Mouse (Mus musculus) embryonic facial prominence, embryonic 15.5 days (tissue): Measurements from ENCODE around the gene Rad51b. TPM values are rescaled to one million over a fixed set of nuclear protein-coding genes. Genes with fewer than 3 reads are reported as not detected.

Source experiments
- ATAC-seq: fragments of 200-750 bp; cut with Nextera tagmentation; 2 replicates; pipeline ENCODE4 v1.8.0; 2017; ENCODE audit warnings: low read depth, moderate TSS enrichment; ENCODE audit not compliant: insufficient number of reproducible peaks, low FRiP score, low TSS enrichment
- H3K27ac ChIP-seq: fragments of 300-500 bp; sonication (generic); replicated peaks from 2 replicates; pipeline ENCODE4 v1.5.1; 2015; ENCODE audit warnings: mild to moderate bottlenecking, inconsistent platforms
- H3K27me3 ChIP-seq: fragments of 300-500 bp; sonication (generic); 2 replicates; pipeline ENCODE4 v1.6.1; 2015; ENCODE audit warnings: inconsistent platforms
- H3K36me3 ChIP-seq: fragments of 300-500 bp; sonication (generic); 2 replicates; pipeline ENCODE4 v1.6.1; 2015; ENCODE audit warnings: mild to moderate bottlenecking, inconsistent platforms
- H3K4me1 ChIP-seq: fragments of 300-500 bp; sonication (generic); 2 replicates; pipeline ENCODE4 v1.6.1; 2015; ENCODE audit warnings: inconsistent platforms
- H3K4me2 ChIP-seq: fragments of 300-500 bp; sonication (generic); replicated peaks from 2 replicates; pipeline ENCODE4 v1.6.1; 2015; ENCODE audit warnings: mild to moderate bottlenecking, inconsistent platforms
- H3K4me3 ChIP-seq: fragments of 300-500 bp; sonication (generic); replicated peaks from 2 replicates; pipeline ENCODE4 v1.5.1; 2015; ENCODE audit warnings: mild to moderate bottlenecking, inconsistent platforms
- H3K9ac ChIP-seq: fragments of 300-500 bp; sonication (generic); 2 replicates; pipeline ENCODE4 v1.6.1; 2015; ENCODE audit warnings: inconsistent platforms
- H3K9me3 ChIP-seq: fragments of 300-500 bp; sonication (generic); replicated peaks from 2 replicates; pipeline ENCODE4 v1.6.1; 2016; ENCODE audit warnings: inconsistent platforms
- WGBS: fragments of 180-500 bp; shearing (Covaris S2); methylation state at CpG from one replicate; pipeline ENCODE4 v1.1.7; 2015; 5-methylcytosine and 5-hydroxymethylcytosine counted together
- polyA plus RNA-seq: library from polyadenylated mRNA; unstranded; fragments of >200 nt; fragmentation: Nextera tagmentation; extraction: Ambion mirVana; gene quantifications from 2 replicates; pipeline ENCODE4 v1.2.1, GENCODE M21; 2015

The Rad51b gene
- polyA plus RNA-seq, 1 experiment from 2014 or later: 7.3 TPM

GRCm38 (mm10) chr12:79751781-79752180 lies 454.7 kb downstream of the Rad51b start:
- peak overlapping the region; percentile 69 for H3K27ac ChIP-seq

GRCm38 (mm10) chr12:79752189-79752588 lies 455.1 kb downstream of the Rad51b start:
- no peak for ATAC-seq
- no peak overlapping the region for H3K4me3 ChIP-seq
- no peak overlapping the region for H3K4me2 ChIP-seq
- H3K27ac ChIP-seq: peak overlapping the region; percentile 69
- H3K9ac ChIP-seq: no peak overlapping the region
- no peaks in the 10 kb centered on the region for H3K27me3 ChIP-seq
- H3K4me1 ChIP-seq: peaks cover 55% of the 10 kb centered on the region
- H3K36me3 ChIP-seq: no peaks in the 10 kb centered on the region
- 53% methylated on average over 5 of the region's 5 CpGs for WGBS
- H3K9me3 ChIP-seq: no peaks in the 10 kb centered on the region

More at GRCm38 (mm10) chr12:79751781-79752180, 454.7 kb downstream of the Rad51b start:
- 30% methylated on average over 8 of the region's 8 CpGs for WGBS
- no peaks in the 10 kb centered on the region for H3K36me3 ChIP-seq
- H3K4me3 ChIP-seq: no peak overlapping the region
- H3K4me2 ChIP-seq: no peak overlapping the region
- no peak overlapping the region for H3K9ac ChIP-seq
- no peaks in the 10 kb centered on the region for H3K27me3 ChIP-seq
- ATAC-seq: no peak
- H3K9me3 ChIP-seq: no peaks in the 10 kb centered on the region
- H3K4me1 ChIP-seq: peaks cover 55% of the 10 kb centered on the region

- H3K27ac ChIP-seq: peak overlapping the region; percentile 45
- no peak overlapping the region for H3K9ac ChIP-seq
- H3K4me3 ChIP-seq: no peak overlapping the region
- no peak overlapping the region for H3K4me2 ChIP-seq
- H3K9me3 ChIP-seq: no peaks in the 10 kb centered on the region
- peak; percentile 25; the same call in 1 of the 2 replicates for ATAC-seq
- peaks cover 58% of the 10 kb centered on the region for H3K4me1 ChIP-seq
- no peaks in the 10 kb centered on the region for H3K36me3 ChIP-seq
- H3K27me3 ChIP-seq: no peaks in the 10 kb centered on the region
- 38% methylated on average over 4 of the region's 4 CpGs for WGBS
These were observed 458.5 kb downstream of the Rad51b start for GRCm38 (mm10) chr12:79755617-79756016.

GRCm38 (mm10) chr12:79756352-79756751 lies 459.3 kb downstream of the Rad51b start:
- H3K36me3 ChIP-seq: no peaks in the 10 kb centered on the region
- no peaks in the 10 kb centered on the region for H3K9me3 ChIP-seq
- H3K27ac ChIP-seq: peak overlapping the region; percentile 22; the same call in 1 of the 2 replicates
- WGBS: 73% methylated on average over 5 of the region's 5 CpGs
- ATAC-seq: no peak
- H3K4me2 ChIP-seq: no peak overlapping the region
- H3K4me3 ChIP-seq: no peak overlapping the region
- no peaks in the 10 kb centered on the region for H3K27me3 ChIP-seq
- no peak overlapping the region for H3K9ac ChIP-seq
- H3K4me1 ChIP-seq: peaks cover 58% of the 10 kb centered on the region

- no peaks in the 10 kb centered on the region for H3K9me3 ChIP-seq
- peaks cover 51% of the 10 kb centered on the region for H3K4me1 ChIP-seq
- H3K27me3 ChIP-seq: no peaks in the 10 kb centered on the region
- no peak overlapping the region for H3K9ac ChIP-seq
- H3K4me2 ChIP-seq: no peak overlapping the region
- 57% methylated on average over 4 of the region's 4 CpGs for WGBS
- ATAC-seq: no peak
- 0 out of 2 replicates have a peak overlapping the region, but pooled peaks have one; percentile 17 for H3K27ac ChIP-seq
- no peak overlapping the region for H3K4me3 ChIP-seq
- no peaks in the 10 kb centered on the region for H3K36me3 ChIP-seq
These were observed 460.7 kb downstream of the Rad51b start for GRCm38 (mm10) chr12:79757775-79758174.

DNA sequence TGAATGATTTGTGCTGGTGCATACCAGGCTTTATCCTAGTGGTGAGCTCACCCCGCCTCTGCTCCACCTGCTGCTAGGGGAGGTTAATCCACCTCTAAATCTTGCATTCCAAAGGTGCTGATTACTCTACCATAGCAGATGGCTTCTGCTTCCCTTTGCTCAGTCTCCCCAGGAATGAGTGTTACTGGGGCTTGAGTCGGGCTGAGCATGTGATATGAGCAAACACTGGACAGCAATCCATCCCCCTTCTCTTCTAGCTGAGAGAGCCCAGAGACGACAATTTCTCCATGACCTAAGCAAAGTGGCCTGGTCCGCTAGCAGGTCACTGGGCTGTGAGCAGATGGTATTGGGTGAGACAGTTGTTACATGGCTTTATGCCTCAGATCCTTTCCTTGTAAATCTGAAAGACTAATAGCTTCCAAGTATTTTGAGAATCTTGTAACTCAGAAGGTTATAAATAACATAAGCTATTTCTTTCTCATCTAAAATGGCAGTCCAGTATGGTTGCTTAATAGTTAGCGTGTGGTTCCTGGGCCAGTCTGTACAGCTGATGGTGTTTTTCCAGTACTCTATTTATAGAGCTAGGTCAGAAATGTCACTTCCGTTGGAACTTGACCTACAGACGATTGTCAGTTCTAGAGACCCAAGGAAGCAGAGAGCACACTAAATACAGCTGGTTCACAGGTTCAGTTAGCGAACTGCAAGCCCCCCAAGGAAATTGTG lies 462.3 kb downstream of the Rad51b start:
- 62% methylated on average over 8 of the region's 8 CpGs for WGBS
- Histone ChIP-seq H3K4me2 (no peak overlapping the region), H3K27ac (0 out of 2 replicates have a peak overlapping the region, but pooled peaks have one; percentile 34), H3K4me1 (peaks cover 47% of the 10 kb centered on the region), H3K9me3 (no peaks in the 10 kb centered on the region), H3K9ac (no peak overlapping the region), H3K36me3 (no peaks in the 10 kb centered on the region), H3K4me3 (no peak overlapping the region), H3K27me3 (no peaks in the 10 kb centered on the region)
- ATAC-seq: peak; percentile 56; the same call in 1 of the 2 replicates

GRCm38 (mm10) chr12:79761217-79761616 lies 464.1 kb downstream of the Rad51b start:
- no peak for ATAC-seq
- no peak overlapping the region for H3K9ac ChIP-seq
- no peaks in the 10 kb centered on the region for H3K36me3 ChIP-seq
- H3K4me3 ChIP-seq: no peak overlapping the region
- H3K27ac ChIP-seq: 0 out of 2 replicates have a peak overlapping the region, but pooled peaks have one; percentile 4
- H3K4me1 ChIP-seq: peaks cover 43% of the 10 kb centered on the region
- no peak overlapping the region for H3K4me2 ChIP-seq
- no peaks in the 10 kb centered on the region for H3K9me3 ChIP-seq
- H3K27me3 ChIP-seq: no peaks in the 10 kb centered on the region
- 65% methylated on average over 2 of the region's 2 CpGs for WGBS

- Histone ChIP-seq H3K27ac (no peak overlapping the region), H3K4me1 (peaks cover 40% of the 10 kb centered on the region), H3K9me3 (no peaks in the 10 kb centered on the region), H3K27me3 (no peaks in the 10 kb centered on the region), H3K4me2 (no peak overlapping the region), H3K9ac (no peak overlapping the region), H3K4me3 (no peak overlapping the region), H3K36me3 (no peaks in the 10 kb centered on the region)
- ATAC-seq: no peak
- 65% methylated on average over 2 of the region's 2 CpGs for WGBS
These were observed 465.0 kb downstream of the Rad51b start for GRCm38 (mm10) chr12:79762087-79762486.

DNA sequence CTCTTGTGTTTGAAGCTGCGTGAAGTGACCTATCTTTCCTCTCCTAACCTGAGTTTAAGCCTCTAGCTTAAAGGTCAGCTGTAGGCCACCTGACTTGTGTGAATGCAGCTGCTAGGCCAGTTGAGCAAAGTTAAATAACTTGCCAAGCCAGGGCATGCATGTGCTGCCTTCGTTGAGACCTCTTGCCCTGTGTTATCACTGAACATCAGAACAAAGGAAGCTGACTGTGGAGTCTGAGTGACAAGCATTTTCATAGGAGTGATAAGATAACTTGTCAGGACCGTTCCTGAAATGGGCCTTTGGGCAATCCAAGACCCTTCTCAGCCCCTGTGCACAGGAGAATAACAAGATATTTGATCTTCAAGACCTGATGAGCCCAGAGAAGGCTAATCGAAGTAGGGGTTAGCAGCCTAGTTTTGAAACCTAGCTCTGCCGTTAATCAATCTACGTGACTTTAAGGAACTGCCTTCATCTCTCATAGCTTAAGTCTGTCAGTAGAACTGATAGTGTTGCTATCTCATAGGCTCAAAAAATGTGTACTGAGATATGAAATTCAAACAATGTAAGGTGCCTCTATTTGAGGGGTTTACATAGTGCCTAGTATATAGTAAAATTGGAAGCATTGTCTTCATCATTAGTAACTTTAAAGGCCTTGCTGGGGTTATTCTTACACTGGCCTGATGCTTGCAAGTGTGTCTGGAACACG lies 465.6 kb downstream of the Rad51b start:
- Histone ChIP-seq H3K36me3 (no peaks in the 10 kb centered on the region), H3K4me1 (peaks cover 39% of the 10 kb centered on the region), H3K27me3 (no peaks in the 10 kb centered on the region), H3K9ac (no peak overlapping the region), H3K27ac (no peak overlapping the region), H3K4me2 (no peak overlapping the region), H3K4me3 (no peak overlapping the region), H3K9me3 (no peaks in the 10 kb centered on the region)
- ATAC-seq: no peak
- 65% methylated on average over 7 of the region's 7 CpGs for WGBS

GRCm38 (mm10) chr12:79766116-79766515 lies 469.0 kb downstream of the Rad51b start:
- no peak overlapping the region for H3K4me2 ChIP-seq
- no peak overlapping the region for H3K4me3 ChIP-seq
- no peak for ATAC-seq
- no peaks in the 10 kb centered on the region for H3K9me3 ChIP-seq
- no peaks in the 10 kb centered on the region for H3K27me3 ChIP-seq
- H3K27ac ChIP-seq: no peak overlapping the region
- WGBS: 81% methylated on average over 6 of the region's 6 CpGs
- H3K36me3 ChIP-seq: no peaks in the 10 kb centered on the region
- no peak overlapping the region for H3K9ac ChIP-seq
- peaks cover 13% of the 10 kb centered on the region; the same call in 1 of the 2 replicates for H3K4me1 ChIP-seq

DNA sequence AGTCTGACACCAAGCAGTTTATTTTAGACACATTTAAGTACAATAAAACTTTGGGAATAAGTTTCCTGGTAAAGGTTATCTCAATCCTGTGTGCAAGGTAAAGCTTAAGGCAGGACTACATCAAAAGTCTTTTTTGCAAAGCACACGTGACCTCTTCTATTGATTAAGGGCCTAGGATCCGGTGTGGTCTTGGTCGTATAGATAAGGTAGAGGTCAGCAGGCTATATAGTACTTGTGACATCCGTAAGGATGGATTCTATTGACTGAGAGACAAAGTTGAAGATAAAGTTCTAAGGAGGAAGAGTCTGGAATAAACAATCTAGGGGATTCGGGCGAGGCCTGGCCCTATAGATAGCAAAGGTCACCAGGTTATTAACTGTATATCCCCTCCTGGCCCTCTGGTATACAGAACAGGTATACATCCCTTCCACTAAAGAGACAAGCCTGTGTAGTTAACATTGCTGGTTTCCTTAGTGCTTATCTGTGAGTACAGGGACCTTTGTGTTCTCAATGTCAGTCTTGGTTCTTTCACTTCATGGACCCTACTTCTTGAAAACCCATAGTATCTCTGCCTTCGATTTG lies 471.8 kb downstream of the Rad51b start:
- H3K27ac ChIP-seq: no peak overlapping the region
- H3K4me1 ChIP-seq: peaks cover 4% of the 10 kb centered on the region; the same call in 1 of the 2 replicates
- no peak overlapping the region for H3K4me3 ChIP-seq
- no peaks in the 10 kb centered on the region for H3K27me3 ChIP-seq
- WGBS: 91% methylated on average over 7 of the region's 7 CpGs
- no peaks in the 10 kb centered on the region for H3K36me3 ChIP-seq
- H3K9ac ChIP-seq: no peak overlapping the region
- no peak for ATAC-seq
- no peak overlapping the region for H3K4me2 ChIP-seq
- H3K9me3 ChIP-seq: no peaks in the 10 kb centered on the region
